Mouse (Mus musculus) forebrain, embryonic 12.5 days (tissue): Measurements from ENCODE around the gene Tubd1. TPM values are rescaled to one million over a fixed set of nuclear protein-coding genes. Genes with fewer than 3 reads are reported as not detected.
"Not testable (repeated sequence)": the region's sequence is repeated elsewhere in the genome, so short reads cannot be mapped to it uniquely, and the experiment has no call there.

ENCODE experiments used
- ATAC-seq: fragments of 200-750 bp; cut with Nextera tagmentation; 2 replicates; pipeline ENCODE4 v1.8.0; 2017; ENCODE audit warnings: moderate TSS enrichment; ENCODE audit not compliant: low FRiP score
- H3K27ac ChIP-seq: fragments of 300-500 bp; sonication (generic); 2 replicates; pipeline ENCODE4 v1.5.1; 2016; ENCODE audit warnings: mild to moderate bottlenecking
- H3K27me3 ChIP-seq: fragments of 300-500 bp; sonication (generic); 2 replicates; pipeline ENCODE4 v1.6.1; 2016; ENCODE audit warnings: mild to moderate bottlenecking
- H3K36me3 ChIP-seq: fragments of 300-500 bp; sonication (generic); replicated peaks from 2 replicates; pipeline ENCODE4 v1.6.1; 2016; ENCODE audit warnings: mild to moderate bottlenecking
- H3K4me1 ChIP-seq: fragments of 300-500 bp; sonication (generic); 2 replicates; pipeline ENCODE4 v1.6.1; 2016
- H3K4me2 ChIP-seq: fragments of 300-500 bp; sonication (generic); 2 replicates; pipeline ENCODE4 v1.6.1; 2016; ENCODE audit warnings: mild to moderate bottlenecking, moderate library complexity
- H3K4me3 ChIP-seq: fragments of 300-500 bp; sonication (generic); replicated peaks from 2 replicates; pipeline ENCODE4 v1.5.1; 2016; ENCODE audit warnings: mild to moderate bottlenecking
- H3K9ac ChIP-seq: fragments of 300-500 bp; sonication (generic); 2 replicates; pipeline ENCODE4 v1.6.1; 2016; ENCODE audit warnings: mild to moderate bottlenecking
- H3K9me3 ChIP-seq: fragments of 300-500 bp; sonication (generic); 2 replicates; pipeline ENCODE4 v1.6.1; 2016
- WGBS: fragments of 180-500 bp; shearing (Covaris S2); methylation state at CpG from one replicate; pipeline ENCODE4 v1.1.7; 2016; 5-methylcytosine and 5-hydroxymethylcytosine counted together
- polyA plus RNA-seq: library from polyadenylated mRNA; unstranded; fragments of >200 nt; fragmentation: Nextera tagmentation; extraction: Ambion mirVana; gene quantifications from 2 replicates; pipeline ENCODE4 v1.2.1, GENCODE M21; 2016

Gene Tubd1
- 10.7 and 11.0 TPM in 2 replicates for polyA plus RNA-seq

DNA sequence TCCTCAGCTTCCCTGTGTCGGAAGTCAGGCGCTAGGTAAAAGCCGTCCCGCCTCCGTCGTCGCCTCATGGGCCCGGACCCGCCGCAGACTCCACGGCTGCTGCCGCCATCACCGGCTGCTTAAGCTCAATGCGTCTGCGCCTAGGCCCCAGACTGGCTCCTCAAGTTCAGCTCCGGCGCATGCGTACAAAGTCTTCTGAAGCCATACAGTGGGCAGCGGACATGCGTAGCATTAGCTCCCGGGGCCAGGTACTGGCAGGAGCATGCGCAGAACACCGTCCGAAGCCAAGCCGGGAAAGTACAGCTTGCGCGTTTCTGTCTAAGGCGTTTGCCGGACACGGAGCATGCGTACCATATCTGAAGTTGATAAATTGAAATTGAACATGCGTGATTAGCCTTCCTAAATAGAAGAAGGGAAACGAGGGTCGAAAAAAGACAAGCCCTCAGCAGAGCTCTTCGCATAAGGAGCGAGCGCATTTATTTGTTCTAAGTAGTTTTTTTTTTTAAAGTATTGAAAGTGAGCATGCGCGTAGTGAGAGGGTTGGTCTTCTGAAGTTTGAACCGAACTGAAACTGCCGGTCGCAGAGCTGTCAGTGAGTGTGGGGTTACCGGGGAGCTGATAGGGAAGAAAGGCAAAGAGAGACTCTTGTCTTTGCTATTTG lies at the start of gene Tubd1, which contains the start of gene Rps6kb1:
Gene Tubd1 (plus strand): TSS at position 353 of the 661 bp plus-strand sequence.
Gene Rps6kb1 (minus strand): TSS at position 167 of the 661 bp plus-strand sequence.
- peak; percentile 97 for ATAC-seq
- Histone ChIP-seq H3K4me1 (peaks cover 20% of the 10 kb centered on the region), H3K4me2 (peak within 1 kb of the TSS; percentile 83), H3K9me3 (no peaks in the 10 kb centered on the region), H3K27me3 (no peaks in the 10 kb centered on the region), H3K27ac (peak within 1 kb of the TSS; percentile 86), H3K36me3 (no peaks in the 10 kb centered on the region), H3K9ac (peak within 1 kb of the TSS; percentile 98), H3K4me3 (peak within 1 kb of the TSS; percentile 99)
- under 1% methylated on average over 43 of the region's 43 CpGs for WGBS

- whole genome bisulfite sequencing: 97% methylated on average over 1 of the region's 1 CpGs
- Histone ChIP-seq H3K36me3 (peaks cover 23% of the 10 kb centered on the region), H3K4me1 (no peaks in the 10 kb centered on the region), H3K4me2 (no peak overlapping the region), H3K27me3 (no peaks in the 10 kb centered on the region), H3K9ac (no peak overlapping the region), H3K4me3 (no peak overlapping the region), H3K27ac (no peak overlapping the region), H3K9me3 (no peaks in the 10 kb centered on the region)
- ATAC-seq: no peak
These were observed 47.4 kb upstream of the Tubd1 start for GRCm38 (mm10) chr11:86497356-86497755.

- Histone ChIP-seq H3K36me3 (peaks cover 23% of the 10 kb centered on the region), H3K27me3 (no peaks in the 10 kb centered on the region)
- WGBS: 67% methylated on average over 3 of the region's 3 CpGs
These were observed 46.9 kb upstream of the Tubd1 start for GRCm38 (mm10) chr11:86497908-86498307.

GRCm38 (mm10) chr11:86500795-86501194 lies 44.0 kb upstream of the Tubd1 start:
- WGBS: 76% methylated on average over 1 of the region's 1 CpGs
- H3K36me3 ChIP-seq: peaks cover 36% of the 10 kb centered on the region

More at GRCm38 (mm10) chr11:86497908-86498307, 46.9 kb upstream of the Tubd1 start:
- no peak for ATAC-seq
- H3K4me2 ChIP-seq: no peak overlapping the region
- no peaks in the 10 kb centered on the region for H3K9me3 ChIP-seq
- H3K9ac ChIP-seq: no peak overlapping the region
- H3K4me1 ChIP-seq: no peaks in the 10 kb centered on the region
- H3K4me3 ChIP-seq: no peak overlapping the region
- H3K27ac ChIP-seq: no peak overlapping the region

GRCm38 (mm10) chr11:86503121-86503520 lies 41.7 kb upstream of the Tubd1 start:
- Histone ChIP-seq H3K27ac (no peak overlapping the region), H3K4me2 (no peak overlapping the region), H3K9me3 (no peaks in the 10 kb centered on the region), H3K36me3 (peaks cover 41% of the 10 kb centered on the region), H3K4me1 (no peaks in the 10 kb centered on the region), H3K4me3 (no peak overlapping the region), H3K9ac (no peak overlapping the region), H3K27me3 (no peaks in the 10 kb centered on the region)
- 91% methylated on average over 2 of the region's 2 CpGs for WGBS
- ATAC-seq: no peak

More at GRCm38 (mm10) chr11:86500795-86501194, 44.0 kb upstream of the Tubd1 start:
- no peak overlapping the region for H3K27ac ChIP-seq
- no peak overlapping the region for H3K9ac ChIP-seq
- H3K4me3 ChIP-seq: no peak overlapping the region
- H3K27me3 ChIP-seq: no peaks in the 10 kb centered on the region
- no peaks in the 10 kb centered on the region for H3K4me1 ChIP-seq
- H3K4me2 ChIP-seq: no peak overlapping the region
- no peak for ATAC-seq
- H3K9me3 ChIP-seq: no peaks in the 10 kb centered on the region

- Histone ChIP-seq H3K27me3 (no peaks in the 10 kb centered on the region), H3K4me3 (no peak overlapping the region), H3K9ac (no peak overlapping the region), H3K4me2 (no peak overlapping the region), H3K27ac (no peak overlapping the region), H3K4me1 (no peaks in the 10 kb centered on the region), H3K36me3 (peaks cover 75% of the 10 kb centered on the region), H3K9me3 (no peaks in the 10 kb centered on the region)
- no peak for ATAC-seq
- 92% methylated on average over 2 of the region's 2 CpGs for WGBS
These were observed 37.5 kb upstream of the Tubd1 start for GRCm38 (mm10) chr11:86507334-86507733.

- Histone ChIP-seq H3K9me3 (no peaks in the 10 kb centered on the region), H3K36me3 (peaks cover 75% of the 10 kb centered on the region), H3K4me2 (no peak overlapping the region), H3K4me3 (no peak overlapping the region), H3K4me1 (no peaks in the 10 kb centered on the region), H3K27ac (no peak overlapping the region), H3K9ac (no peak overlapping the region), H3K27me3 (no peaks in the 10 kb centered on the region)
- 94% methylated on average over 2 of the region's 2 CpGs for WGBS
- no peak for ATAC-seq
These were observed 36.8 kb upstream of the Tubd1 start for GRCm38 (mm10) chr11:86507991-86508390.

- Histone ChIP-seq H3K4me2 (no peak overlapping the region), H3K4me1 (no peaks in the 10 kb centered on the region), H3K9ac (no peak overlapping the region), H3K9me3 (no peaks in the 10 kb centered on the region), H3K27me3 (no peaks in the 10 kb centered on the region), H3K27ac (no peak overlapping the region), H3K4me3 (no peak overlapping the region), H3K36me3 (peaks cover 64% of the 10 kb centered on the region)
- 94% methylated on average over 3 of the region's 3 CpGs for WGBS
- no peak for ATAC-seq
These were observed 28.2 kb upstream of the Tubd1 start for GRCm38 (mm10) chr11:86516620-86517019.

- no peak for ATAC-seq
- no peak overlapping the region for H3K27ac ChIP-seq
- H3K36me3 ChIP-seq: peaks cover 68% of the 10 kb centered on the region
- 91% methylated on average over 3 of the region's 3 CpGs for WGBS
- no peak overlapping the region for H3K4me2 ChIP-seq
- no peaks in the 10 kb centered on the region for H3K4me1 ChIP-seq
- no peak overlapping the region for H3K4me3 ChIP-seq
- H3K27me3 ChIP-seq: no peaks in the 10 kb centered on the region
- H3K9me3 ChIP-seq: no peaks in the 10 kb centered on the region
- no peak overlapping the region for H3K9ac ChIP-seq
These were observed 27.6 kb upstream of the Tubd1 start for GRCm38 (mm10) chr11:86517229-86517628.

- peaks cover 74% of the 10 kb centered on the region for H3K36me3 ChIP-seq
- H3K9ac ChIP-seq: no peak overlapping the region
- H3K27me3 ChIP-seq: no peaks in the 10 kb centered on the region
- WGBS: 96% methylated on average over 7 of the region's 7 CpGs
- H3K4me2 ChIP-seq: no peak overlapping the region
- no peaks in the 10 kb centered on the region for H3K4me1 ChIP-seq
- H3K27ac ChIP-seq: no peak overlapping the region
- ATAC-seq: no peak
- no peaks in the 10 kb centered on the region for H3K9me3 ChIP-seq
- no peak overlapping the region for H3K4me3 ChIP-seq
These were observed 25.0 kb upstream of the Tubd1 start for GRCm38 (mm10) chr11:86519751-86520150.

DNA sequence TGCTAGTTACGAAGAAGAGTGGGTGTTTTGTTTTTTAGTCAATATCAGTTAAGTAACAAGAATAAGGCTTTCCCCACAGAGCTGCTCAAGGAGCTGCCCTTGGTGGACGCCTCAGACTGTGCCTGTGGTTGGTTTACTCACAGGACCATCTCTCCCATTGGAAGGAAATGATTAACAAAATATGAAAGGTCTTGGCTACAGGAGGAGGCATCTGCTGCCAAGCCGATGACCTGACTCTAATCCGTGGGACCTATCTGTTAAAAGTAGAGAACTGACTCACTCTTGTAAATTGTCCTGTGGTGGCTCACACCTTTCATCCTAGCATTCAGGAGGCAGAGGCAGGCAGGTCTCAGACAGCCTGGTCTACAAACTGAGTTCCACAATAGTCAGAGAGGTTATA lies 17.3 kb upstream of the Tubd1 start:
- H3K27me3 ChIP-seq: no peaks in the 10 kb centered on the region
- H3K36me3 ChIP-seq: peaks cover 64% of the 10 kb centered on the region
- no peaks in the 10 kb centered on the region for H3K9me3 ChIP-seq
- H3K27ac ChIP-seq: no peak overlapping the region
- WGBS: 92% methylated on average over 4 of the region's 4 CpGs
- H3K4me3 ChIP-seq: no peak overlapping the region
- H3K9ac ChIP-seq: no peak overlapping the region
- H3K4me1 ChIP-seq: no peaks in the 10 kb centered on the region
- no peak for ATAC-seq
- no peak overlapping the region for H3K4me2 ChIP-seq

- Histone ChIP-seq H3K4me3 (no peak overlapping the region), H3K4me1 (no peaks in the 10 kb centered on the region), H3K4me2 (no peak overlapping the region), H3K9ac (no peak overlapping the region), H3K36me3 (peaks cover 33% of the 10 kb centered on the region), H3K9me3 (no peaks in the 10 kb centered on the region), H3K27me3 (no peaks in the 10 kb centered on the region), H3K27ac (no peak overlapping the region)
- 55% methylated on average over 1 of the region's 1 CpGs for WGBS
- ATAC-seq: no peak
These were observed 12.0 kb upstream of the Tubd1 start for GRCm38 (mm10) chr11:86532834-86533233.

DNA sequence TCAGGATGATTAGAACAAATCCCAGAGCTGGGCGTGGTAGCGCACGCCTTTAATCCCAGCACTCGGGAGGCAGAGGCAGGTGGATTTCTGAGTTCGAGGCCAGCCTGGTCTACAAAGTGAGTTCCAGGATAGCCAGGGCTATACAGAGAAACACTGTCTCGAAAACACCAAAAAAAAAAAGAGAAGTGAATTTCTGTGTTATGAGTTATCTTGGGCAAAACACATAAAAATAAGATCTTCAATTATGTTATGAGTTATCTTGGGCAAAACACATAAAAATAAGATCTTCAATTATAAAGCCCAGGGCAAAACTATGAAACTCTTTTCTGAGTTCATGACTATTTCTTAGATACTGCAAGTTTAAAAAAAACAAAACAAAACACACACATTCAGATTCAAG lies 11.5 kb upstream of the Tubd1 start:
- not testable (repeated sequence) for H3K4me2 ChIP-seq, H3K4me1 ChIP-seq, H3K4me3 ChIP-seq, H3K9ac ChIP-seq, H3K27ac ChIP-seq, H3K27me3 ChIP-seq, H3K9me3 ChIP-seq, ATAC-seq
- peaks cover 31% of the 10 kb centered on the region for H3K36me3 ChIP-seq
- 92% methylated on average over 6 of the region's 6 CpGs for WGBS
